Mouse (Mus musculus): ENCODE data around the gene Gab2. TPM values are rescaled to one million over a fixed set of nuclear protein-coding genes. Genes with fewer than 3 reads are reported as not detected.

Gene Gab2
- total RNA-seq, 1 experiment from 2014 or later = 41.9 TPM

DNA sequence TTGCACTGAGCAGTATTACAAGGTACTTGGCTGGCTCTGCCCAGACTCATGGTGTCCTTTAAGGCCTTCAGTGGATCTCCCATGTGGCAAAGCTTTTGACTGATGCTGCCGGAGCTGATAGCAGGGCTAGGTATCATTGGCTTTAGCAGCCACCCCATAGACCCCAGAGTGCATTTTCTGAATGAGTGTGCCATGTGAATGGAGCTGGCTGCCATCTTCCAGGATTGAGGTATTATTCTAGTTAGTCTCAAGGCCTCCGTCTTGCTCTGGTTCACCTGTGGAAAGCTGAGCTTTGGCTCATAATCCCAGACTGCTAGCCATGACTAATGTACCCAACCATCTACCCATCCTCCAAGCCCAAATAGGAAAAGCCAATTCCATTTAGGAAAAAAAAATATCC lies 225.4 kb downstream of the Gab2 start:
- no peak for ATAC-seq (replicated peaks; ENCODE audit: insufficient number of reproducible peaks, low FRiP score, low TSS enrichment, poor library complexity, severe bottlenecking)

DNA sequence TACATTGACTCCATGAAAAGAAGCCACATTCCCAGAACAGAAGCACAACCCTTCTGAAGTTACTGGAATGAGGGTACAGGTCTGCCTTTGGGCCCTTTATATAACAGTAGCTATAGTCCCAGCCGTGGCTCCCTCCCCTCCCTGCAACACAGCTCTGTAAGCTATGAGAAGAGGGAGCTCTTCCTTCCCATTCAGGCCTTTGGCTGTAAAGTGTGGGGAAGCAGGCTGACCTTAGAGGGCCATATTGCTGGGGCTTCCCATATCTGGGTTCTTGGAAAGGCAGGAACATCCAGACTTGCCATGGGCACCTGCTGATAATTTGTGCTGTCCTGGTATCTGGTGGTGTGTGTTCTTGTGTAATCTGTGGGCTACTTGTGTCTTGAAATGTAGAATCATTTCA lies 226.2 kb downstream of the Gab2 start:
- ATAC-seq (replicated peaks; ENCODE audit: insufficient number of reproducible peaks, low FRiP score, low TSS enrichment, poor library complexity, severe bottlenecking) = no peak

DNA sequence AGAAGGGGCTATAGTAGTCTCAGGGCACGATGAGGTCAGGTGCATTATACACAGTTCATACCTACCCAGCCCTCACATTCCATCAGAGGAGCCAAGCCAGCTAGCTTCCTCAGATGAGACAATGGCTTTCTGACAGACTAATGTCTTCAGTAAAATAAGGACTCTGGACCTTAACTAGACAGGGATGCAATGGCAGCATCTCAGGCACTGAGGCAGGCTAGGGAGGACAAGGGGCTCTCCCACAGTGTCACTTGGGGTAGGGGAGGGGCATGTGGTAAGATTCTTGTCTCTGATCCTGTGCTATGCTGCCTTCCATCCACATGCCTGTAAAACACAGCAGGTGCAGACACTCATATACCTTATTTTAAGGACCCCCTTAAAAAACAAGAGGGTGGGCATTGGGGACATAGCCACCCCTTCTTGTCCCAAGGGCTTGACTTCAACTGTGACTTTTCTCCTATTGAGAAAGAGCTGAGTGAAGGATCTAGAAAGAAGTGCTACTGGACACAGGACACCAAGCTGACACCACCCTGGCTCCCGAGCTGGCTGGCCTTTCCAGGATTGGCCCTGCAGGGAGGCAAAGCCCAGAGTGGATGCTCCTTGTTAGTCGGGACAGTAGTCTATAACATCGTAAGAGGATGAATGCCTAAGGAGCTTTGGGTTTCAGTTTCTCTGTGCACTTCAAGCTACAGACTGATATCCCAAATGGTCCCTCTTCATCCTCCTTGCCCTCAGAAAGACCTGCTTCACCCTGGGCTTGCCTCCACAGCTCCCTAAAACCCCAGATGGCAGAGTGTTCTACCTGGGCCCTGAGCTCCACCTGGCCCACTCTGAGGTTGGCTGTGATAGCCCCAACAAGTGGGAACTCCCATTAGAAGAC lies 228.3 kb downstream of the Gab2 start:
- no peak for ATAC-seq (replicated peaks; ENCODE audit: insufficient number of reproducible peaks, low FRiP score, low TSS enrichment, poor library complexity, severe bottlenecking)

DNA sequence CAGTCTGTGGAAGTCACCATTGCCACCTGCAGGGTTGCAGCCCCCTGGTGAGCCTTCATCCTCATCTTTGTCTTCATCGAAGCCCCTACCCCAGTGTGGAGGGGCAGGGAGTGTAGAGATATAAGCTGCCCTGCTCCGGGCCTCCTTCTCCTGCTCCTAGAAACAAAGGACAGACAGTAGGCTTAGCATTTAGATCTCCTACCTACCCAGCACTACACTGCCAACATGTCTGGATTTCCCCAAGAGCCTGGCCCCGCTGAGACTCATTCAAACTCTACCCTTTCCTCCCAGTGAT lies 228.9 kb downstream of the Gab2 start:
- no peak for ATAC-seq (replicated peaks; ENCODE audit: insufficient number of reproducible peaks, low FRiP score, low TSS enrichment, poor library complexity, severe bottlenecking)

DNA sequence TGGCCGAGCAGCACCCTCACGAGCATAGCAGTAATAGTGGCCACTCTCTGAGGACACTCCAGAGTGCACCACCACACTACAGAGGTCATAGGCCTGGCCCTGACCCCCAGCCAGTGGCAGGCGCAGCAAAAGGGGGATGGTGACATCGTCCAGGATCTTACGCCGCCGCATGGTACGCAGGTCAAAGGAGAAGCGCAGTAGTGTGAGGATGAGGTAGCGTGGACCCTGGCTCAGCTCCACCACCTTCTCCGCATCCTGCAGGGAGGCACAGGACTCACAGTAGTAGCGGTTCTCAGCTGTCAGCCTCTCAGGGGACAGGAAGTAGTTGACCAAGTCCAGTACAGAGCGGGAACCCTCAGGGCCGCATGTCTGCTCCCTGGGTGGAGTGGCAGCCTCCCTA lies 230.2 kb downstream of the Gab2 start:
- ATAC-seq (replicated peaks; ENCODE audit: insufficient number of reproducible peaks, low FRiP score, low TSS enrichment, poor library complexity, severe bottlenecking) = 0 out of 2 replicates have a peak, but pooled peaks have one; percentile 15

DNA sequence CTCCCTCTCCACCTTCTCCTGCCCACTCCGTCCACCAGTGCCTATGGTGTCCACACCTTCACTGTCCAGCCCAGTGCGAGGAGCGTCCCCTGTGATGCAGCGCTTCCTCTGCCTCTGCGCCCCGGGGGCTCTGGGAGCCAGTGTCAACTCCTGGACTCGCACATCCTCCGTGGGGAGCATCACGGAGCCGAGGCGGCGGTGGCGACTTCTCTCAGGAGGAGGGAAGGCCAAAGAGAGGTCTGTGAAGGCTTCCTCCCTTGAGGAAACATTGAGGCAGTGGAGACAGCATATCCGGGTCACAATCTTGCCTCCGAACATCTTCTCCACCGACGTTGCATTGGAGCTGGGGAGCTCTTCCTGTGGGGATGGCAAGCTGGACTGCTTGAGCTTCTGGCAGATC lies 230.8 kb downstream of the Gab2 start:
- ATAC-seq (replicated peaks; ENCODE audit: insufficient number of reproducible peaks, low FRiP score, low TSS enrichment, poor library complexity, severe bottlenecking) = no peak

DNA sequence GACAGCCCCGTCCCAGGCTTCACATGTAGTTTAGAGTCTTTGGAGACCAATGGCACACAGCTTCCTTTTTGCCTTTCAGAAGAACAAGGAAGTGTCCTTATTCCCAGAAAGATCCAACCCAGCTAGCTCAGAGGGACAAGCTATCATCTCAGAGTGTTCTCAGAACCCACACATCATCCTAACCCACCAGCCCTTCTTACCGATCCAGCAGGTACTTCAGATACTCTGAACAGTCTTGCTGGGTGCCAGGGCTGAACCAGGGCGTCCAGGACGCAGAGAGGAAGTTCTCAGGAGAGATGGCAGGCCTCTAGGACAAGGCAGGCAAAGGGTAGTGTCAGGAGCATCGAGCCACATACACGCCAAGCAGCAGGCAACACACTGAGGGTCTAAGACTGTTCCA lies 231.5 kb downstream of the Gab2 start:
- no peak for ATAC-seq (replicated peaks; ENCODE audit: insufficient number of reproducible peaks, low FRiP score, low TSS enrichment, poor library complexity, severe bottlenecking)

DNA sequence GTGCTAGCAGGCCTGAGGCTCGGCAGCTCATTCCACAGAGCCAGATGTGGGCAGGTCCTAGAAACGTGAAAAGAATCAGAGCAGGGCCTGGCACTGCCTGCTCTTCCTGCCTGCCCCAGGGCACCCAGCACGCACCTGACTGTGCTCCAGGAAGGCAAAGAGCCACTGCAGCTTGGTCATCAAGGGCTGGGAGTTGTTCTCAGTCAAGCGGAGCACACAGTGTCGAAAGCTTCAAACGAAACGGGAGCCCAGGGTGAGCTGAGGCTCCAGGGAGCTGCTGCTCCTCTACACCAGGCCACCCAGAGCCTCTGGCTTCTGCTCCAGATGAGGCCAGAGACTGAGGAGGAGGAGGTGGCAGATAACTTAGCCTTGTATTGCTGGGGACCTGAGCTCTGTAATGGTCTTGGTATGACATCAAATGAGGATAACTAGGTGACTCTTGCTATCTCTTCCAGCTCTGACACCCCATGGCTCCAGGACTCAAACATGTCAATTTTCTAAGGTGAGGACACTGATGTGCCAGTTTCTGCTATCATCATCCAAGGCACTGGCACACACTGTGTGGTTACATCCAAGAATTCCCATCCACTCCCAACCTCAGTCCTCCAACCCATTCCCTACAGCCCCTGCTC lies 232.1 kb downstream of the Gab2 start:
- no peak for ATAC-seq (replicated peaks; ENCODE audit: insufficient number of reproducible peaks, low FRiP score, low TSS enrichment, poor library complexity, severe bottlenecking)

DNA sequence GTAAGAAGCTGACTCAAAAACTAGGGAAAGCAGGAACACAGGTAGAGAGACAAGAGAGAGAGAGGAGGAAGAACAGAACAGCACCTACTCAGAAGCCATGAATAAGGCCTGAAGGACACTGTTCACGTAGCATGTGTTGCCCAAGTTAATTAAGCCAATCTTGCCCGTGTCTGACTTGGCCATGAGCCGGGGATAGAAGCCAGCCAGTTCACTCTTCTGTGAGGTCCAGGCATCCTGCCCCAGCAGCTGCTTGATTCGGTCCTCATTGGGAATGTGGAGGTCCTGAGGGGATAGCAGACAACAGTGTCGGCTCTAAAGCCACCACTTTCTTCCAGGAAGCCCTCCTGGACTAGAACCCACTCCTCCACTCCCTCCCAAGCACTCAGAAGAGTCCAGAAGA lies 233.3 kb downstream of the Gab2 start:
- ATAC-seq (replicated peaks; ENCODE audit: insufficient number of reproducible peaks, low FRiP score, low TSS enrichment, poor library complexity, severe bottlenecking) = no peak

DNA sequence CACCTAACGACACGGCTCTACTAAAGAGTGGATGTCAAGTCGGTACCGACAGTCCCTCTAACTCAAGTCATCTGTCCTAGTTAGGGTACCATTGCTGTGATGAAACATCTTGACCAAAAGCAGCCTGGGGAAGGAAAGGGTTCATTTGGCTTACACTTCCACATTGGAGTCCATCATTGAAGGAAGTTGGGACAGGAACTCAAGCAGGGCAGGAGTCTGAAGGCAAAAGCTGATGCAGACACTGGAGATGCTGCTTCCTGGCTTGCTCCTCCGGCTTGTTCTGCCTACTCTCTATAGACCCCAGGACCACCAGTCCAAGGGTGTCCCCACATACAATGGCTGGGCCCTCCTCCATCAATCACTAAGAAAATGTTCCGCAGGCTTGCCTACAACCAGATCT lies 234.3 kb downstream of the Gab2 start:
- ATAC-seq (replicated peaks; ENCODE audit: insufficient number of reproducible peaks, low FRiP score, low TSS enrichment, poor library complexity, severe bottlenecking) = no peak

DNA sequence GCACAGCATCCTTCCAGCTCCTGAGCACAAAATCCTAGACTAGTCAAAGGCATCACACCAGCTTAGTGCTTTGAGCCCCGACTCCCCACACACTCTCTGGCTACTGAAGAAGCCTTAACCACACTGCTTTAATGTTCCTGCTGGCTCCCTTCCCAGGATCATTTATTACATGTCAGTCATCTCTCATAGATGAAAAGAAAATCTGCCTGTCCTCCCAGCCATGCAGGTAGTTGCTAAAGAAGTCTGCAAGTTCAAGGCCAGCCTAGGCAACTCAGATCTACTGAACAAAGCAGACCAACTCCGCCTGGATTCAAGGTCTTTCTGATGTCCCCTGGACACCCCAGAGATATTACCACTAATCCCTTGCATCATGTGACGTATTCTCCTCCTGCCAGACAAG lies 236.3 kb downstream of the Gab2 start:
- ATAC-seq (replicated peaks; ENCODE audit: insufficient number of reproducible peaks, low FRiP score, low TSS enrichment, poor library complexity, severe bottlenecking) = no peak

DNA sequence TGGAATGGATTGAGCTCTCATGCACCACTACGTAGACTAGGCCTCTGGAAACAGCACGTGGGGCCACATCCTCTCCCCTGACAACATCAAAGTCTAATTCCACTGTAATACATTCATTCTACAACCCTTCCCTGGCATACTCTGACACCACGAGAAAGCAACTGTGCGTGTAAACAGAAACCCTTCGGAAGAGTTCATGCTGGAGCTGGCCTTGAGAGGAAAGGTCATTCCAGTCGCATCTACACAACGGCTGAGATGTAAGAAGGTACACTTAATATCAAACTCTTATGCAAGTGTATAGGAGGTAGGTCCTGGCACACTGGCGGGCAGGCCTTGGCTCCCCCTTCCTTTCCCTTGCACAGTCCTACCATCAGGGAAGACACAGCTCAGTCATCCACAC lies 243.0 kb downstream of the Gab2 start:
- no peak for ATAC-seq (replicated peaks; ENCODE audit: insufficient number of reproducible peaks, low FRiP score, low TSS enrichment, poor library complexity, severe bottlenecking)

DNA sequence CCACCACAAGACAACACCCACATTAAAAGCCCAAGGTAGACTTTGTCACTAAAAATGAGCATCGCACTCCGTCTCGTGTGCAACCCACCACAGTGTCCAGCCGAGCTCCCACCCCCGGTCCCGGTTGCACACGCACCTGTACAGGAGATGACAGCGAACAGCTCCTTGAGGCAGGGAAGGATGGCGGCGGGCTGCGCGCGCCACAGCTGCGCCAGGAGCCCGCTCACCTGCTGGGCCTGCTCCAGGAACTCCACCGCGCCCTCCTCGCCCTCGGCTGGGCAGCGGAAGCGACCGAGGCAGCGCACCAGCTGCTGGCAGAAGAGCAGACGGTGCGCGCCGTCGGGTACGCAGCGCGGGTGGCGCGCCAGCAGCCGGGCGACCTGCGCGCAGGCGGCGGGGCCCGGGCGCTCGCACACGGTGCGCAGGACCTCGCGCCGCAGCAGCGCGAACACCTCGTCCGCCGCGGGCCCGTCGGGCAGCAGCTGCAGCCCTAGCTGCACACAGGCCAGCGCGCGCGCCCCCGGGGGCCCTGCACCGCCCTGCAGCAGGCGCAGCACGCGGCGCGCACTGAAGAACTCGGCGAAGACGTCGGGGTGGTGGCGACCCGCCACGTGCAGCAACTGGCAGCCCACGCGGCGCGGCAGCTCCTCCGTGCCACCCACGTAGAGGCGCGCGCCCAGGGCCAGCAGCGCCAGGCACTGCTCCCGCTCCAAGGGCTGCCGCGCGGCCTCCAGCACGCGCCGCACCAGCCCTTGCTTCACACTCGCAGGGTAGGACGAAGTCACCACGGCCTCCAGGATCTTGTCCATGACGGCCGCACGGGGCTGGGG lies 244.0 kb downstream of the Gab2 start:
- no peak for ATAC-seq (replicated peaks; ENCODE audit: insufficient number of reproducible peaks, low FRiP score, low TSS enrichment, poor library complexity, severe bottlenecking)

DNA sequence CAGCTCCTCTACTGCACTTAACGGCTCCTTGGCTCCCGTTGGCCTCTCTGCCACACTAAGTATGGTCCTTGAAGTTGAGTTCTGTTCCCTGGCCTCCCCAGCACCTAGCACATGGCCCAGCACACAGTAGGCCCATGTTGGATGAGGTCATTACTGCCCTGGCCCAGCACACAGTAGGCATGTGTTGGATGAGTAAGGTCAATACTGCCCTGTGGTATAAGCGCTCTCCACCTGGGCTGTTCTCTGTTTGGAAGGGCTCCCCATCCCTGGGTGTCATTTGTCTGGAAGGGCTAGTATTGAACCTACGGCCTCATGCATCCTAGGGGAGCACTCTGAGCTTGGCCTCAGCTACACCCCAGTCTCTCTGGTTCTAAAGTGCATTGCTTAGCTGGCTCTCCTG lies 246.0 kb downstream of the Gab2 start:
- ATAC-seq (replicated peaks; ENCODE audit: insufficient number of reproducible peaks, low FRiP score, low TSS enrichment, poor library complexity, severe bottlenecking) = no peak

DNA sequence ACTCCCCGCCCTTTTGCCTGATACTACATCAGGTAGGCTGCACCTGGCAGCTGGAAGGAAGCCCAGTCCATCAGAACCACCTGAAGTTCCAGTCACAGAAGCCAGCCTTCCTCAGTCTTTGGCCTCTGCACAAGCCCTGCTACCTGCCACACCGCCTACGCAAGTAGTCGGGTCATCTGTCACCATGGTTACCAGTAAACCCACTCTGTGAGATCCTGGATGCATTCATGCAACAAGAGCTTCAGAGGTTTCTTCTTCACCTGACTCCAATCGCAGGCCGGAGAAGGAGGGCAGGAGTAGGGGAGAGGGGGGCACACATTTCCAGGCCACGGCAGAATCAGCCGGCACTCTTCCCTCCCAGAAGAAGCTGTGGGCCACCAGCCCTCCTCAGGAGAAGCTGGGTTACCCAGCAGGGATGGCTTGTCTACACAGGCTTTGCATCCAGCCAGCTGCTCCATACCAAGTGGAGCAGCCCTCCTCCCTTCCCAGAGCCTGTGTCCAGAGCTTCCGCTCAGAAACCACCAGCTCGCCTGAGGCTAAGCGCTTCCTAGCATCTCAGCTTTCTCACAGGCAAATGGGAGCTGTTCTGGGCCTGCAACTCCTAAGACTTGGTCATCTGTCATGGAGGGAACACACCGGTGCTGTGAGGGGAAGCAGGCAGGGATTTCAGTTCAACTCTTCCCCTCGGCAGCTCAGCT lies 247.7 kb downstream of the Gab2 start:
- no peak for ATAC-seq (replicated peaks; ENCODE audit: insufficient number of reproducible peaks, low FRiP score, low TSS enrichment, poor library complexity, severe bottlenecking)

DNA sequence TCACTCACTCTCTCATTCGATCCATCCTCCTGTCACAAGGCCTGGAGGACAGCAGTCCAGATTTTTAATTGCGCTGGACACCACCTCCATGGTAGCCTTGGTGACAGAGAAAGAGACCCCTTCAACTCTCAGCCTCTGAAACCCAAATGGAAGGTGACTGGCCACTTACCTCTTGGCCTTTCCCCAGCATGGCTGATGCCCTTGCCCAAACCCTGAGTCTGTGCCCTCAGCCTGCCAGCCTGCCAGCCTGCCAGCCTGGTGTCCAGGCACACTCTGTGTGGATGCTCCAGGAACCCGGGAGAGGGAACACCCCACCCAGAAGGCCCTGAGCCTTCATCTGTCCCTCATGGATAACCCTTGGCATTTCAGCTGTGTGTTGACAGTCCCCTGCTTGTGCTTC lies 248.3 kb downstream of the Gab2 start:
- ATAC-seq (replicated peaks; ENCODE audit: insufficient number of reproducible peaks, low FRiP score, low TSS enrichment, poor library complexity, severe bottlenecking) = no peak

DNA sequence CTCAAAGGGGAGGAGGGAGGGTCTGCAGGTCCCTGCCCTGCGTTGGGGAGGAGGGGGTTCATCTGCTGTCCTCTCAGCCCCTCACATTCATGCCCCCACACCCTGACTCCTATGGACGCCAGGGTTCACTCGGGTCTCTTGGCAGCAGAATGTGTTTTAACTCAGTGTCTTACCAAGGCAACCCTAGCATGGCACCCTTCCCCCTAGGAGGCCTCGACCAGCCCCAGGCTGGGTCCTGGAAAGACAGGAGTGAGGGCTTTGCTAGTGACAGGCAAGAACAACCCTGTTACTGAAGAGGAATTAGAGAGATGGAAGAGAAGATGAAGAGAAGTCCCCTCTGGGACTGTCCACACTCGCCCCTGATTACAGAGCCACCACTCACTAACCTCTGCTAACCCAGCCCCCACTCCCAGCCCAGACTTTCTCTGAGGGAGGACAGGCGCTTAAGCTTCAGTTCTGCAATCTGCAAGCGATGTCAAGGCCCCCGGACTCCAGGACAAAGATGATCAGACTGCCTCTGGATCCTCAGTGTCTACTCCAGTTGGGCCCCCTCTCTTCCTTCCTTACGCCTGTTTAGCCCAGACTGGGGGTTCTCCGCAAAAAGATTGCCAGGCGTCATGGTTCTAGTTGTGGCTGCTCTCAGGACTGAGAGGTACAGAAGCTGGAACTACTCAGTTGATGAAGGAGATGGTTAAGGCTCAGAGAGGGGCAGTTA lies 249.7 kb downstream of the Gab2 start:
- no peak for ATAC-seq (replicated peaks; ENCODE audit: insufficient number of reproducible peaks, low FRiP score, low TSS enrichment, poor library complexity, severe bottlenecking)

DNA sequence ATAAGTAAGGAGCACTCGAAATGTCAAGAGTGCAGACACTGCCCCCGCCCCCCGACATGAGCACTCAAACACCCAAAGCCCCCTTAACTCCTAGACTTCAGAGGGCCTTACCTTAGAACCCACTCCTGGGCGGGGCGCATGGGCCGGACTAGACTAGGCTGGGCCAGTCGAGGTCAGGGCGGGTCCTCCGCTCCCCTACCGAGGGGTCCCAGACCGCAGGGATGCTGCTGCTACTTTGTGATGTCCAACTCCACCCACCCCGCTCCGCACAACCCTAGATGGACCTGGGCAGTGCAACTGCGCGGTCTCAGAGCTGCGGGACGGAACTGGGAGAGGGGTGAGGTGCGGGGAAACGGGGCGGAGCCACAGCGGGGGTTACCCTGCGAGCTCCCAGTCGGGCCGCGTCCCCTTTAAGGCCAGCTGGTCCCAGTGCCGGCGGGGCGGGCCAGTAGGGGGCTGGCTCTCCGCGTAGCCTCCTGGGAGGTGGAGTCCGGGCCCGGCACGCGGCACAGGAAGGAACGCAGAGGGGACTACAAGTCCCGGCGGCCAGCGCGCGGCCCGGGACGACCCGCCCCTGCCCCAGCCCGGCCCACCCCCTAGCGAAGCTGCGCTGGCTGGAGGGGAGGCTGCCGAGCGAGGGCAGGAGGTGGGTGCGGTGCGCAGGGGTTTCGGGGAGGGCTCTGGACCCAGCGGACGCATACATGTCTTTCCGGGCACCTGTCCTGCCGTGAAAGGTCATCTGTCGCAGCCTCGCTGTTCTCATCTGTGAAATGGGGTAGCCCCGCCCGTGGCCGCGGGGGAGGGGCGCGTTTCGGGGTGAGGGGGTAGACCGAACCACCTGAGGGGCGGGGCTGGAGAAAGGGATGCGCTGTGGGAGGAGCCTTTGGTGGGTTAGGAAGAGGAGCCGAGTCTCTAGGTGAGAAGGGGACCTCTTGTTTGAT lies 250.6 kb downstream of the Gab2 start, which contains the start of the genes Usp35 and Kctd21:
Gene Usp35, minus strand, starts transcription at position 295 of the 941 bp plus-strand sequence.
Gene Kctd21, plus strand, starts transcription at position 602 of the 941 bp plus-strand sequence.
- ATAC-seq (replicated peaks; ENCODE audit: insufficient number of reproducible peaks, low FRiP score, low TSS enrichment, poor library complexity, severe bottlenecking) = peak; percentile 83
